Mouse (Mus musculus): ENCODE data around the gene Bmp2. TPM values are rescaled to one million over a fixed set of nuclear protein-coding genes. Genes with fewer than 3 reads are reported as not detected.

The Bmp2 gene
- 1 to 10 TPM; 2.4 to 2.7 TPM for total RNA-seq (2021)
- long read RNA-seq, experiment 1, partial matches to known transcripts, result 1 of 5 reads
- long read RNA-seq, experiment 1, other reads (novel, unspliced or antisense), result 0 of 5 reads
- long read RNA-seq, experiment 2, transcript Bmp2-201 (3 exons, 3,555 nt), result major isoform, 6 of 9 reads
- long read RNA-seq, experiment 2, partial matches to known transcripts, result 2 of 9 reads
- long read RNA-seq, experiment 2, other reads (novel, unspliced or antisense), result 1 of 9 reads

DNA sequence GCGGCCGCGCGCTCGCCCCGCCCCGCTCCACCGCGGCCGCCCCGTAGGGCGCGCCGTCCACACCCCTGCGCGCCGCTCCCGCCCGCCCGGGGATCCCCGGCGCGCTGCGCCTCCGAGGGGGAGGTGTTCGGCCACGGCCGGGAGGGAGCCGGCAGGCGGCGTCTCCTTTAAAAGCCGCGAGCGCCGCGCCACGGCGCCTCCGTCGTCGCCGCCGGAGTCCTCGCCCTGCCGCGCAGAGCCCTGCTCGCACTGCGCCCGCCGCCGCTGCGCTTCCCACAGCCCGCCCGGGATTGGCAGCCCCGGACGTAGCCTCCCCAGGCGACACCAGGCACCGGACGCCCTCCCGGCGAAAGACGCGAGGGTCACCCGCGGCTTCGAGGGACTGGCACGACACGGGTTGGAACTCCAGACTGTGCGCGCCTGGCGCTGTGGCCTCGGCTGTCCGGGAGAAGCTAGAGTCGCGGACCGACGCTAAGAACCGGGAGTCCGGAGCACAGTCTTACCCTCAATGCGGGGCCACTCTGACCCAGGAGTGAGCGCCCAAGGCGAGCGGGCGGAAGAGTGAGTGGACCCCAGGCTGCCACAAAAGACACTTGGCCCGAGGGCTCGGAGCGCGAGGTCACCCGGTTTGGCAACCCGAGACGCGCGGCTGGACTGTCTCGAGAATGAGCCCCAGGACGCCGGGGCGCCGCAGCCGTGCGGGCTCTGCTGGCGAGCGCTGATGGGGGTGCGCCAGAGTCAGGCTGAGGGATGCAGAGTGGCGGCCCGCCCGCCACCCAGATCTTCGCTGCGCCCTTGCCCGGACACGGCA lies at the start of gene Bmp2:
Gene Bmp2, plus strand, starts transcription at position 129 of the 811 bp plus-strand sequence.
- DNase-seq (ENCODE audit: low spot score in 2 of 2), result peak; percentile 49 to 62

DNA sequence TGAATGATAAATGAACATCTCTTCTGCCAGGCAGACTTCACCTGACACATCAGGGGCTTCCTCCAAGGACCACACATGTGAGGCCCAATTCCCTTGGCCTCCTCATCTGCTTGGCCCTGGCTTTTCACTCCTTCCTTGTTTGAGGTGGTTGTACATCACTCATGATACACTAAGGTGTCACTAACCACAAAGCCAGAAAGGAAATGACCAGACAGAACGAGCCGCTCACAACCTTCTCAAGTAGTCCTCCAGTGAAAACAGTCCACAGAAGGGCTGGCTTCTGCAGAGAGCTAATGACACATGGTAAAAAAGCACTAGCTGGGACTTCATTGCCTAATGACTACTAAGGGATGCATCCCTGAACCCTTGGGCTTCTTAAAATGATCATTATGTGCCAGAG lies 46.3 kb upstream of the Bmp2 start:
- no peak for DNase-seq (ENCODE audit: low spot score in 2 of 2)

- DNase-seq (ENCODE audit: low spot score in 2 of 2), result no peak
Measured at GRCm38 (mm10) chr2:133507045-133507444, 44.9 kb upstream of the Bmp2 start.

- no peak for DNase-seq (ENCODE audit: low spot score in 2 of 2)
Measured at GRCm38 (mm10) chr2:133509141-133509540, 42.8 kb upstream of the Bmp2 start.

- DNase-seq (ENCODE audit: low spot score in 2 of 2), result no peak
Measured at GRCm38 (mm10) chr2:133511011-133511779, 40.8 kb upstream of the Bmp2 start.

GRCm38 (mm10) chr2:133516331-133517046 lies 35.5 kb upstream of the Bmp2 start:
- DNase-seq (ENCODE audit: low spot score in 2 of 2), result no peak

- no peak for DNase-seq (ENCODE audit: low spot score in 2 of 2)
Measured at GRCm38 (mm10) chr2:133517867-133518266, 34.1 kb upstream of the Bmp2 start.

- no peak for DNase-seq (ENCODE audit: low spot score in 2 of 2)
Measured at GRCm38 (mm10) chr2:133521193-133521592, 30.8 kb upstream of the Bmp2 start.

- peak in 1 of 2 experiments; percentile 34 for DNase-seq (ENCODE audit: low spot score in 2 of 2)
Measured at GRCm38 (mm10) chr2:133522121-133522520, 29.8 kb upstream of the Bmp2 start.

DNA sequence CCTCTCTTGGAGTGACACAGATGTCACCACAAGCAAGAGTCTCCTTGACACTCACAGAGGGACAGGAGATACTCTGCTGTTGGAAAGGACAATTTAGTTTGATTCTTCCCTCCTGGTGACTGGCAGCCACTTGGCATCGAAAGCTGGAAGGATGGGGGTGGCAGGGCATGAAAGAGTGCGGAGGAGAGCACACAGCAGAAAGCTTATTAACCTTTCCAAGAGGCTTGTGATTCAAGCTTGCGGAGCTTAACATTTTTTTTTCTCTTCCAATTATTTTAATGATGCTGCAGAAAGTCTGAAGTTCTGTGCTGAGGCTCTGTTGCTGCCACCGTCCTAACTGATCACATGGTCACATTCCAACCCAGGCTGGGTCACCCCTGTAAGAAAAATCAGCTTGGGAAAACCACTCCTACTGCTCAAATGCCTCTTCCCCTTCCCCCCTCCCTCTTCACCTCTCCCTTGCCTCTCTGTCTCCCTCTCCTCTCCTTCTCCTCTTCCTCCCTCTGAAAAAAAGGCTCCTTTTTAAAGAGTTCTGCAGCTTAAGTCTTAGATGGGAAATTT lies 26.3 kb upstream of the Bmp2 start:
- DNase-seq (ENCODE audit: low spot score in 2 of 2), result no peak

- DNase-seq (ENCODE audit: low spot score in 2 of 2), result no peak
Measured at GRCm38 (mm10) chr2:133529396-133529795, 22.6 kb upstream of the Bmp2 start.

DNA sequence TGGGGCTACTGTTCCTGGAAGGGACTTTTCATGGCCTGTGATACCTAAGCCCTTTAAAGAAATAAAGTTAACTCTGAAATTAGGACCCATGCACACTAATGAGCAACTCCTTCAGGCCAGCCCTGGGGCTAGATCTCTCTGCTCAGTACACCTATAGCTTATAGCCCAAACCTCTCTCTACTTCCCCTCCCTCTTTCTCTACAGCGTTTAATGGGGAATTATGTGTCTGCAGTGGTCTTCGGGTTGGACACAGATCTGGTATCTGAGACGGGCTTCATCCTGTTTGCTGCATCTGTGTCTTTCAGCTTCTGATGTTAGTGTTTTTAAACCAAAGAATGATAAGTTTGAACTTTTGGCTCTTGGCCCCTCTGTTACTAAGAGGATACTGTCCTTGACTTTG lies 18.9 kb upstream of the Bmp2 start:
- no peak for DNase-seq (ENCODE audit: low spot score in 2 of 2)

- DNase-seq (ENCODE audit: low spot score in 2 of 2), result no peak
Measured at GRCm38 (mm10) chr2:133535481-133535880, 16.5 kb upstream of the Bmp2 start.

DNA sequence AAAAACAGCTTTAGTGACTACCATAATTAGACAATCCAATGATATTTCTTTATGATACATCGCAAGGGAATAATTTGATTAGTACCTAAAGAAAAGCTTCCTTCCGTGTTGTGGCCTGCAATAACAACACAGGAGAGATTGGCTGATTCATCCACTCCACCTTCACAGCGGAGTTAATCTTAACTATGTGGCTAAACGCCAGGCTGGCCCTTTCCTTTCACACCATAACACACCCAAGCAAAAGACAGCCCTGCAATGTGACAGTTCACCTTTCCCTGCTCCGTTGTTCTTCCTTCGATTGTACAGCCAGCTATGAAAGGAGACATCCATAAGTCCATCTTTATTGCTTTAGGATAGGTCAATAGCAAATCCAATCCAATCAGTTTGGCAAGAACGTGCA lies 15.1 kb upstream of the Bmp2 start:
- DNase-seq (ENCODE audit: low spot score in 2 of 2), result no peak

- DNase-seq (ENCODE audit: low spot score in 2 of 2), result no peak
Measured at GRCm38 (mm10) chr2:133540702-133541101, 11.3 kb upstream of the Bmp2 start.

DNA sequence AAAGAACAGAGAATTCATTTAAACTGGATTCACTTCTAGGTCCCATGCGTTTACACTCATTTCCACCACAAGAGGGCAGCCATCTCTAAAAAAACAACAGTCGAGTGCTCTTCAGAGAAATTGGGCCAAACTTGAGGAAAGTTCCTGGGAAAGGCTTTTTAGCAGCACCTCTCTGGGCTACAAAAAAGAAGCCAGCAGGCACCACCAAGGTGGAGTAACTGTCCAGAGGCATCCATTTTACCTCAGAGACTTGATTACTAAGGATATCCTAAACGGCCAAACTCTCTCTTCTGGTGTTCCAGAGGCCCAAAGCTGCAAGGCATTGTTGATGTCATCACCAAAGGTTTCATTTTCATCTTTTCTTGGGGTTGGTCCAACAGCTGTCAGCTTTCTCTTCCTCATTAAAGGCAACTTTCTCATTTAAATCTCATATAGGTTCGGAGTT lies 1.7 kb upstream of the Bmp2 start:
- DNase-seq (ENCODE audit: low spot score in 2 of 2), result peak in 1 of 2 experiments; percentile 55

DNA sequence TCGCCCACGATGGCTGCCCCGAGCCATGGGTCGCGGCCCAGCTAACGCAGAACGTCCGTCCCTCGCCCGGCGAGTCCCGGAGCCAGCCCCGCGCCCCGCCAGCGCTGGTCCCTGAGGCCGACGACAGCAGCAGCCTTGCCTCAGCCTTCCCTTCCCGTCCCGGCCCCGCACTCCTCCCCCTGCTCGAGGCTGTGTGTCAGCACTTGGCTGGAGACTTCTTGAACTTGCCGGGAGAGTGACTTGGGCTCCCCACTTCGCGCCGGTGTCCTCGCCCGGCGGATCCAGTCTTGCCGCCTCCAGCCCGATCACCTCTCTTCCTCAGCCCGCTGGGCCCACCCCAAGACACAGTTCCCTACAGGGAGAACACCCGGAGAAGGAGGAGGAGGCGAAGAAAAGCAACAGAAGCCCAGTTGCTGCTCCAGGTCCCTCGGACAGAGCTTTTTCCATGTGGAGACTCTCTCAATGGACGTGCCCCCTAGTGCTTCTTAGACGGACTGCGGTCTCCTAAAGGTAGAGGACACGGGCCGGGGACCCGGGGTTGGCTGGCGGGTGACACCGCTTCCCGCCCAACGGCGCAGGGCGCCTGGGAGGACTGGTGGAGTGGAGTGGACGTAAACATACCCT lies 995 bp downstream of the Bmp2 start:
- peak; percentile 25 to 46 for DNase-seq (ENCODE audit: low spot score in 2 of 2)

DNA sequence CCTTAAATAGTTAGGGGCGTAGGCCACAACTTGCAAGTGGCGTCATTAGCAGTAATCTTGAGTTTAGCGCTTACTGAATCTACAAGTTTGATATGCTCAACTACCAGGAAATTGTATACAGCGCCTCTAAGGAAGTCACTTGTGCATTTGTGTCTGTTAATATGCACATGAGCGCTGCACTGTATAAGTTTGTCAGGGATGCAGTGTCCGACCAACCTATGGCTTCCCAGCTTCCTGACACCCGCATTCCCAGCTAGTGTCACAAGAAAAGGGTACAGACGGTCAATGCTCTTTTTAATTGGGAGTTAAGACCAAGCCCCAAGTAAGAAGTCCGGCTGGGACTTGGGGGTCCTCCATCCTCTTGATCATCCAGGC lies 1.9 kb downstream of the Bmp2 start:
- DNase-seq (ENCODE audit: low spot score in 2 of 2), result no peak

DNA sequence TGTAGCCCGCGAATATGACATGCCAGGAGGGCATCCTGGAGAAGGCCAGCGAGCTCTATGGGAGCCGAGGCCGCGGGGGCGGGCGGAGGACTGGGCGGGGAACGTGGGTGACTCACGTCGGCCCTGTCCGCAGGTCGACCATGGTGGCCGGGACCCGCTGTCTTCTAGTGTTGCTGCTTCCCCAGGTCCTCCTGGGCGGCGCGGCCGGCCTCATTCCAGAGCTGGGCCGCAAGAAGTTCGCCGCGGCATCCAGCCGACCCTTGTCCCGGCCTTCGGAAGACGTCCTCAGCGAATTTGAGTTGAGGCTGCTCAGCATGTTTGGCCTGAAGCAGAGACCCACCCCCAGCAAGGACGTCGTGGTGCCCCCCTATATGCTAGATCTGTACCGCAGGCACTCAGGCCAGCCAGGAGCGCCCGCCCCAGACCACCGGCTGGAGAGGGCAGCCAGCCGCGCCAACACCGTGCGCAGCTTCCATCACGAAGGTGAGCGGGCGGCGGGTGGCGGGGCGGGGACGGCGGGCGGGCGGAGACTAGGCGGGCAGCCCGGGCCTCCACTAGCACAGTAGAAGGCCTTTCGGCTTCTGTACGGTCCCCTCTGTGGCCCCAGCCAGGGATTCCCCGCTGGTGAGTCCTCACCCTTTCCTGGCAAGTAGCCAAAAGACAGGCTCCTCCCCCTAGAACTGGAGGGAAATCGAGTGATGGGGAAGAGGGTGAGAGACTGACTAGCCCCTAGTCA lies 2.5 kb downstream of the Bmp2 start:
- DNase-seq (ENCODE audit: low spot score in 2 of 2), result peak; percentile 30 to 38
